Mouse (Mus musculus) CH12.LX (cell line): ENCODE data around the gene Zbtb8b. TPM values are rescaled to one million over a fixed set of nuclear protein-coding genes. Genes with fewer than 3 reads are reported as not detected.

Experiments used
- DNase-seq: peaks from one replicate; pipeline ENCODE4 v3.0.0-alpha.2; 2013; ENCODE audit errors: extremely low read depth
- H3K27ac ChIP-seq: 2 replicates; pipeline ENCODE4 v1.5.1; 2012; ENCODE audit warnings: low read depth, mild to moderate bottlenecking, control low read depth, moderate library complexity; ENCODE audit not compliant: insufficient read depth
- H3K27me3 ChIP-seq: replicated peaks from 2 replicates; pipeline ENCODE3; 2012; ENCODE audit warnings: inconsistent platforms
- H3K36me3 ChIP-seq, 2 experiments: replicated peaks in 1 of 2; 2 replicates each; pipeline versions ENCODE3 to v1.6.1; 2012; ENCODE audit warnings: inconsistent platforms in 1 of 2, low read length in 1 of 2, mild to moderate bottlenecking in 1 of 2, mixed read lengths in 1 of 2, moderate library complexity in 1 of 2; ENCODE audit not compliant: control insufficient read depth in 1 of 2, insufficient read depth in 1 of 2
- H3K4me1 ChIP-seq, 2 experiments: 2 replicates each; pipeline ENCODE4 v1.6.1; 2012; ENCODE audit warnings: inconsistent platforms in 1 of 2, moderate library complexity in 1 of 2; ENCODE audit not compliant: insufficient read depth in 2 of 2, control insufficient read depth in 1 of 2
- H3K4me2 ChIP-seq: 2 replicates; pipeline ENCODE4 v1.6.1; 2012; ENCODE audit warnings: low read depth, mild to moderate bottlenecking, control low read depth; ENCODE audit not compliant: poor library complexity, insufficient read depth, severe bottlenecking
- H3K4me3 ChIP-seq, 3 experiments: fragments of 150-350 bp in 1 of 3; sonication (generic) in 1 of 3; replicated peaks in 1 of 3; 2 replicates each; pipeline versions ENCODE3 to v1.5.1; 2011 to 2012; ENCODE audit warnings: low read depth in 2 of 3, low read length in 2 of 3, mild to moderate bottlenecking in 2 of 3, moderate library complexity in 2 of 3, control low read depth in 1 of 3, improper control_type of control experiment in 1 of 3, inconsistent platforms in 1 of 3, mixed read lengths in 1 of 3; ENCODE audit not compliant: poor library complexity in 1 of 3
- H3K79me2 ChIP-seq: replicated peaks from 2 replicates; pipeline ENCODE4 v1.6.1; 2012; ENCODE audit warnings: mild to moderate bottlenecking, moderate library complexity; ENCODE audit not compliant: control insufficient read depth, poor library complexity, insufficient read depth, severe bottlenecking; ENCODE audit errors: extremely low read depth
- H3K9ac ChIP-seq: 2 replicates; pipeline ENCODE4 v1.6.1; 2012; ENCODE audit warnings: low read depth, mild to moderate bottlenecking, control low read depth, moderate library complexity; ENCODE audit not compliant: insufficient read depth
- H3K9me3 ChIP-seq: replicated peaks from 2 replicates; pipeline ENCODE3; 2012; ENCODE audit warnings: low read length, inconsistent platforms, mixed read lengths
- BHLHE40 ChIP-seq: IDR thresholded peaks from 2 replicates; pipeline ENCODE4 v1.6.1; 2011; ENCODE audit warnings: mild to moderate bottlenecking, low read depth, low read length, improper control_type of control experiment
- CHD1 ChIP-seq: IDR thresholded peaks from 2 replicates; pipeline ENCODE4 v1.6.1; 2012; ENCODE audit warnings: low read depth, low read length, improper control_type of control experiment, inconsistent platforms
- CHD2 ChIP-seq: IDR thresholded peaks from 2 replicates; pipeline ENCODE4 v1.6.1; 2011; ENCODE audit warnings: low read length, improper control_type of control experiment
- E2F4 ChIP-seq: IDR thresholded peaks from 2 replicates; pipeline ENCODE4 v1.6.1; 2011; ENCODE audit warnings: low read depth, low read length, improper control_type of control experiment; ENCODE audit not compliant: insufficient replicate concordance
- HCFC1 ChIP-seq: IDR thresholded peaks from 2 replicates; pipeline ENCODE4 v1.6.1; 2012; ENCODE audit warnings: low read depth, mild to moderate bottlenecking, inconsistent platforms, low read length, improper control_type of control experiment
- IRF4 ChIP-seq: IDR thresholded peaks from 2 replicates; pipeline ENCODE4 v1.6.1; 2014; ENCODE audit warnings: low read depth, mild to moderate bottlenecking, inconsistent platforms, low read length, improper control_type of control experiment
- JUN ChIP-seq: IDR thresholded peaks from 2 replicates; pipeline ENCODE4 v1.6.1; 2011; ENCODE audit warnings: low read depth, mild to moderate bottlenecking, low read length, improper control_type of control experiment, moderate library complexity; ENCODE audit not compliant: insufficient read depth
- MAFK ChIP-seq: IDR thresholded peaks from 2 replicates; pipeline ENCODE4 v1.6.1; 2011; ENCODE audit warnings: low read length, improper control_type of control experiment; ENCODE audit not compliant: insufficient replicate concordance
- MAZ ChIP-seq: IDR thresholded peaks from 2 replicates; pipeline ENCODE4 v1.6.1; 2012; ENCODE audit warnings: low read depth, mild to moderate bottlenecking, inconsistent platforms, low read length, improper control_type of control experiment, moderate library complexity
- MEF2A ChIP-seq: IDR thresholded peaks from 2 replicates; pipeline ENCODE4 v1.6.1; 2014; ENCODE audit warnings: low read depth, mild to moderate bottlenecking, inconsistent platforms, low read length, improper control_type of control experiment, borderline replicate concordance
- MXI1 ChIP-seq: IDR thresholded peaks from 2 replicates; pipeline ENCODE4 v1.6.1; 2011; ENCODE audit warnings: mild to moderate bottlenecking, low read depth, low read length, improper control_type of control experiment
- NELFE ChIP-seq: IDR thresholded peaks from 2 replicates; pipeline ENCODE4 v1.6.1; 2011; ENCODE audit warnings: low read depth, low read length, improper control_type of control experiment
- PAX5 ChIP-seq: IDR thresholded peaks from 2 replicates; pipeline ENCODE4 v1.6.1; 2012; ENCODE audit warnings: low read length, inconsistent platforms, mixed read lengths
- POLR2A ChIP-seq: IDR thresholded peaks from 2 replicates; pipeline ENCODE4 v1.6.1; 2011; ENCODE audit warnings: low read depth, mild to moderate bottlenecking, improper control_type of control experiment, low read length
- POLR2AphosphoS2 ChIP-seq: IDR thresholded peaks from 2 replicates; pipeline ENCODE4 v1.6.1; 2011; ENCODE audit warnings: low read depth, low read length, improper control_type of control experiment
- RAD21 ChIP-seq: IDR thresholded peaks from 2 replicates; pipeline ENCODE4 v1.6.1; 2011; ENCODE audit warnings: low read depth, mild to moderate bottlenecking, low read length, improper control_type of control experiment, moderate library complexity
- RCOR1 ChIP-seq: conservative IDR thresholded peaks from 2 replicates; pipeline ENCODE4 v1.6.1; 2012; ENCODE audit warnings: low read depth, mild to moderate bottlenecking, inconsistent platforms, low read length, improper control_type of control experiment
- SIN3A ChIP-seq: IDR thresholded peaks from 2 replicates; pipeline ENCODE4 v1.6.1; 2012; ENCODE audit warnings: low read length, improper control_type of control experiment, inconsistent platforms
- SMC3 ChIP-seq: IDR thresholded peaks from 2 replicates; pipeline ENCODE4 v1.6.1; 2011; ENCODE audit warnings: low read depth, low read length, improper control_type of control experiment
- TBP ChIP-seq: conservative IDR thresholded peaks from 2 replicates; pipeline ENCODE4 v1.6.1; 2011; ENCODE audit warnings: low read depth, low read length, improper control_type of control experiment
- TCF12 ChIP-seq: IDR thresholded peaks from 2 replicates; pipeline ENCODE4 v1.6.1; 2014; ENCODE audit warnings: low read depth, mild to moderate bottlenecking, inconsistent platforms, low read length, improper control_type of control experiment
- UBTF ChIP-seq: IDR thresholded peaks from 2 replicates; pipeline ENCODE4 v1.6.1; 2012; ENCODE audit warnings: low read depth, mild to moderate bottlenecking, inconsistent platforms, low read length, improper control_type of control experiment, moderate library complexity
- USF2 ChIP-seq: conservative IDR thresholded peaks from 2 replicates; pipeline ENCODE4 v1.6.1; 2011; ENCODE audit warnings: low read depth, low read length, improper control_type of control experiment
- ZC3H11A ChIP-seq: IDR thresholded peaks from 2 replicates; pipeline ENCODE4 v1.6.1; 2012; ENCODE audit warnings: low read depth, mild to moderate bottlenecking, inconsistent platforms, low read length, improper control_type of control experiment
- ZKSCAN1 ChIP-seq: IDR thresholded peaks from 2 replicates; pipeline ENCODE4 v1.6.1; 2012; ENCODE audit warnings: low read depth, inconsistent platforms, low read length, improper control_type of control experiment, borderline replicate concordance
- ZMIZ1 ChIP-seq: IDR thresholded peaks from 2 replicates; pipeline ENCODE4 v1.6.1; 2012; ENCODE audit warnings: low read depth, mild to moderate bottlenecking, inconsistent platforms, low read length, improper control_type of control experiment
- ZNF384 ChIP-seq: IDR thresholded peaks from 2 replicates; pipeline ENCODE4 v1.6.1; 2012; ENCODE audit warnings: low read depth, low read length, improper control_type of control experiment, inconsistent platforms
- dilution Hi-C: fragments of 300-500 bp; cut with MboI; formaldehyde crosslinking; loops from 2 replicates; pipeline ENCODE4 v1.14.3; 2020; ENCODE audit warnings: low sequenced_read_pairs; ENCODE audit not compliant: extremely low pct_unique_long_range_greater_than_20kb, extremely low pct_ligation_motif_present
- in situ Hi-C: fragments of 300-500 bp; cut with MboI; formaldehyde crosslinking; loops from 3 replicates; pipeline ENCODE4 v1.14.3; 2019; ENCODE audit warnings: low sequenced_read_pairs, low pct_ligation_motif_present, low pct_unique_long_range_greater_than_20kb, mixed read lengths
- polyA plus RNA-seq: library from polyadenylated mRNA; unstranded; fragments of >175 nt; gene quantifications from 2 replicates; pipeline ENCODE4 v1.2.1, GENCODE M21; 2012; ENCODE audit warnings: low read depth; ENCODE audit not compliant: insufficient read length
- total RNA-seq, 2 experiments: library from RNA; depleted of rRNA; stranded (reverse); fragments of 300-350 nt in 1 of 2; fragments of >200 nt in 1 of 2; gene quantifications; 2 replicates each; pipeline ENCODE4 v1.2.3; 2012 to 2014

Zbtb8b gene
- total and polyA plus RNA-seq, 3 experiments: 0.04 TPM; not detected in 2

- H3K36me3 ChIP-seq: no peaks in the 10 kb centered on the region
- dilution Hi-C loops (no loop called here), in situ Hi-C loops (no loop called here)
- no peak for DNase-seq
- H3K4me3 ChIP-seq: no peak overlapping the region
- peaks cover 0 to 6% of the 10 kb centered on the region in 2 experiments; a peak in 1 of 4 replicates for H3K4me1 ChIP-seq
- no peak overlapping the region for H3K27ac ChIP-seq
- no peak overlapping the region for H3K4me2 ChIP-seq
- no peaks in the 10 kb centered on the region for H3K9me3 ChIP-seq
- no peaks in the 10 kb centered on the region for H3K79me2 ChIP-seq
- H3K27me3 ChIP-seq: peaks cover 2% of the 10 kb centered on the region
- no peak overlapping the region for H3K9ac ChIP-seq
- TF ChIP-seq TCF12 (no peak), UBTF (no peak), JUN (no peak), CHD1 (no peak), SIN3A (no peak), NELFE (no peak), MAZ (no peak), TBP (no peak), MXI1 (no peak), HCFC1 (no peak), BHLHE40 (no peak), E2F4 (no peak), ZKSCAN1 (no peak)
Observed at GRCm38 (mm10) chr4:129386989-129387388, 53.7 kb downstream of the Zbtb8b start.

GRCm38 (mm10) chr4:129386269-129386946, 54.2 kb downstream of the Zbtb8b start:
- H3K27me3 ChIP-seq: peaks cover 2% of the 10 kb centered on the region
- dilution Hi-C loops: no loop called here
- no peak overlapping the region for H3K9ac ChIP-seq
- TF ChIP-seq IRF4: no peak
- no peak for TF ChIP-seq USF2
- no peak for TF ChIP-seq RCOR1
- TF ChIP-seq MAZ: no peak
- TF ChIP-seq JUN: no peak
- no peak for TF ChIP-seq PAX5
- no peak for TF ChIP-seq CHD2
- no peak for TF ChIP-seq MEF2A
- no peak for TF ChIP-seq SMC3
- TF ChIP-seq BHLHE40: no peak
- TF ChIP-seq RAD21: no peak
- TF ChIP-seq MXI1: no peak
- TF ChIP-seq POLR2A: no peak
- TF ChIP-seq ZC3H11A: no peak
- TF ChIP-seq MAFK: no peak
- TF ChIP-seq NELFE: no peak
- TF ChIP-seq ZMIZ1: no peak
- no peak for TF ChIP-seq POLR2AphosphoS2
- TF ChIP-seq ZNF384: no peak
- TF ChIP-seq TBP: no peak
- in situ Hi-C loops: no loop called here
- H3K79me2 ChIP-seq: no peaks in the 10 kb centered on the region
- no peak for DNase-seq
- H3K36me3 ChIP-seq: no peaks in the 10 kb centered on the region
- no peaks in the 10 kb centered on the region for H3K9me3 ChIP-seq
- no peak overlapping the region for H3K27ac ChIP-seq
- H3K4me2 ChIP-seq: no peak overlapping the region
- peaks cover 0 to 6% of the 10 kb centered on the region in 2 experiments; a peak in 1 of 4 replicates for H3K4me1 ChIP-seq
- no peak overlapping the region for H3K4me3 ChIP-seq
